Mouse (Mus musculus) MEL (cell line): ENCODE measurements around the gene Polr2c. TPM values are rescaled to one million over a fixed set of nuclear protein-coding genes. Genes with fewer than 3 reads are reported as not detected.

Experiments
- DNase-seq: peaks from one replicate; pipeline ENCODE4 v3.0.0; 2011; ENCODE audit warnings: low read depth, low spot score
- H3K27ac ChIP-seq: 2 replicates; pipeline ENCODE4 v1.5.1; 2012; ENCODE audit warnings: low read depth, mild to moderate bottlenecking, control low read depth, low read length, moderate library complexity; ENCODE audit not compliant: control insufficient read depth
- H3K27me3 ChIP-seq, 2 experiments: fragments of 150-350 bp in 1 of 2; sonication (generic) in 1 of 2; 2 replicates each; pipeline ENCODE4 v1.6.1; 2012; ENCODE audit warnings: low read length in 2 of 2, mild to moderate bottlenecking in 2 of 2, improper control_type of control experiment in 1 of 2, moderate library complexity in 1 of 2; ENCODE audit not compliant: insufficient read depth in 2 of 2, control insufficient read depth in 1 of 2
- H3K36me3 ChIP-seq, 2 experiments: 2 replicates each; pipeline ENCODE4 v1.6.1; 2012 to 2014; ENCODE audit warnings: low read length in 2 of 2, improper control_type of control experiment in 1 of 2, inconsistent platforms in 1 of 2, mild to moderate bottlenecking in 1 of 2; ENCODE audit not compliant: insufficient read depth in 2 of 2, control insufficient read depth in 1 of 2
- H3K4me1 ChIP-seq, 2 experiments: fragments of 150-350 bp in 1 of 2; sonication (generic) in 1 of 2; 2 replicates each; pipeline ENCODE4 v1.6.1; 2012; ENCODE audit warnings: low read length in 2 of 2, improper control_type of control experiment in 1 of 2, mild to moderate bottlenecking in 1 of 2; ENCODE audit not compliant: insufficient read depth in 2 of 2, control insufficient read depth in 1 of 2
- H3K4me3 ChIP-seq, 2 experiments: fragments of 150-350 bp in 1 of 2; sonication (generic) in 1 of 2; 2 replicates each; pipeline ENCODE4 v1.5.1; 2012; ENCODE audit warnings: low read depth in 2 of 2, low read length in 2 of 2, mild to moderate bottlenecking in 2 of 2, moderate library complexity in 2 of 2, control low read depth in 1 of 2, improper control_type of control experiment in 1 of 2; ENCODE audit not compliant: control insufficient read depth in 1 of 2, insufficient read depth in 1 of 2
- H3K79me2 ChIP-seq: 2 replicates; pipeline ENCODE4 v1.6.1; 2012; ENCODE audit warnings: mild to moderate bottlenecking, low read length, moderate library complexity; ENCODE audit not compliant: control insufficient read depth, poor library complexity, insufficient read depth
- H3K9ac ChIP-seq: 2 replicates; pipeline ENCODE4 v1.6.1; 2012; ENCODE audit warnings: low read depth, mild to moderate bottlenecking, control low read depth, low read length, moderate library complexity; ENCODE audit not compliant: control insufficient read depth, poor library complexity, severe bottlenecking
- H3K9me3 ChIP-seq: fragments of 150-350 bp; sonication (generic); replicated peaks from 2 replicates; pipeline ENCODE4 v1.6.1; 2012; ENCODE audit warnings: mild to moderate bottlenecking, low read length, improper control_type of control experiment, moderate library complexity; ENCODE audit not compliant: insufficient read depth
- CHD1 ChIP-seq: IDR thresholded peaks from 2 replicates; pipeline ENCODE4 v1.6.1; 2012; ENCODE audit warnings: low read depth, mild to moderate bottlenecking, inconsistent platforms, low read length, improper control_type of control experiment
- CTCF ChIP-seq, 3 experiments: IDR thresholded peaks in 2 of 3; conservative IDR thresholded peaks in 1 of 3; 2 replicates each; pipeline ENCODE4 v1.5.1; 2011 to 2012; ENCODE audit warnings: low read length in 3 of 3, low read depth in 2 of 3, mild to moderate bottlenecking in 2 of 3, improper control_type of control experiment in 1 of 3, inconsistent platforms in 1 of 3, mixed read lengths in 1 of 3, moderate library complexity in 1 of 3; ENCODE audit not compliant: control insufficient read depth in 1 of 3, insufficient read depth in 1 of 3, poor library complexity in 1 of 3, severe bottlenecking in 1 of 3
- E2F4 ChIP-seq: IDR thresholded peaks from 2 replicates; pipeline ENCODE4 v1.6.1; 2011; ENCODE audit warnings: low read depth, low read length, improper control_type of control experiment, borderline replicate concordance
- ELF1 ChIP-seq: IDR thresholded peaks from 2 replicates; pipeline ENCODE4 v1.6.1; 2014; ENCODE audit warnings: low read depth, mild to moderate bottlenecking, inconsistent platforms, low read length, improper control_type of control experiment, moderate library complexity
- EP300 ChIP-seq, 2 experiments: IDR thresholded peaks; 2 replicates each; pipeline ENCODE4 v1.6.1; 2011; ENCODE audit warnings: improper control_type of control experiment in 2 of 2, low read length in 2 of 2, low read depth in 1 of 2, mild to moderate bottlenecking in 1 of 2
- ETS1 ChIP-seq: IDR thresholded peaks from 2 replicates; pipeline ENCODE4 v1.6.1; 2012; ENCODE audit warnings: low read depth, mild to moderate bottlenecking, inconsistent platforms, low read length, improper control_type of control experiment, moderate library complexity
- GABPA ChIP-seq: IDR thresholded peaks from 2 replicates; pipeline ENCODE4 v1.6.1; 2012; ENCODE audit warnings: low read depth, mild to moderate bottlenecking, inconsistent platforms, low read length, improper control_type of control experiment, moderate library complexity
- GATA1 ChIP-seq: IDR thresholded peaks from 2 replicates; pipeline ENCODE4 v1.6.1; 2011; ENCODE audit warnings: low read depth, low read length, improper control_type of control experiment
- HCFC1 ChIP-seq: IDR thresholded peaks from 2 replicates; pipeline ENCODE4 v1.6.1; 2012; ENCODE audit warnings: low read depth, mild to moderate bottlenecking, inconsistent platforms, low read length, improper control_type of control experiment, moderate library complexity
- JUND ChIP-seq: IDR thresholded peaks from 2 replicates; pipeline ENCODE4 v1.6.1; 2011; ENCODE audit warnings: low read depth, mild to moderate bottlenecking, improper control_type of control experiment, low read length
- KAT2A ChIP-seq: conservative IDR thresholded peaks from 2 replicates; pipeline ENCODE4 v1.6.1; 2012; ENCODE audit warnings: low read depth, low read length, improper control_type of control experiment, inconsistent platforms
- MAFK ChIP-seq: IDR thresholded peaks from 2 replicates; pipeline ENCODE4 v1.6.1; 2011; ENCODE audit warnings: low read depth, mild to moderate bottlenecking, low read length, improper control_type of control experiment, borderline replicate concordance
- MAX ChIP-seq: IDR thresholded peaks from 2 replicates; pipeline ENCODE4 v1.6.1; 2011; ENCODE audit warnings: low read length, improper control_type of control experiment
- MAZ ChIP-seq: IDR thresholded peaks from 2 replicates; pipeline ENCODE4 v1.6.1; 2012; ENCODE audit warnings: low read depth, mild to moderate bottlenecking, inconsistent platforms, low read length, improper control_type of control experiment
- MEF2A ChIP-seq: IDR thresholded peaks from 2 replicates; pipeline ENCODE4 v1.6.1; 2014; ENCODE audit warnings: low read depth, mild to moderate bottlenecking, inconsistent platforms, low read length, improper control_type of control experiment; ENCODE audit not compliant: poor library complexity, insufficient replicate concordance, severe bottlenecking; ENCODE audit errors: extremely low read depth
- MXI1 ChIP-seq: IDR thresholded peaks from 2 replicates; pipeline ENCODE4 v1.6.1; 2011; ENCODE audit warnings: mild to moderate bottlenecking, low read depth, low read length, improper control_type of control experiment
- MYB ChIP-seq: IDR thresholded peaks from 2 replicates; pipeline ENCODE4 v1.6.1; 2011; ENCODE audit warnings: mild to moderate bottlenecking, low read depth, low read length, improper control_type of control experiment
- MYC ChIP-seq: IDR thresholded peaks from 2 replicates; pipeline ENCODE4 v1.6.1; 2011; ENCODE audit warnings: low read depth, mild to moderate bottlenecking, low read length, improper control_type of control experiment, moderate library complexity
- NELFE ChIP-seq: IDR thresholded peaks from 2 replicates; pipeline ENCODE4 v1.6.1; 2011; ENCODE audit warnings: low read depth, low read length, improper control_type of control experiment
- NRF1 ChIP-seq: IDR thresholded peaks from 2 replicates; pipeline ENCODE4 v1.6.1; 2014; ENCODE audit warnings: low read depth, mild to moderate bottlenecking, inconsistent platforms, low read length, improper control_type of control experiment, moderate library complexity; ENCODE audit not compliant: poor library complexity, insufficient read depth, severe bottlenecking
- POLR2A ChIP-seq, 2 experiments: IDR thresholded peaks; 2 replicates each; pipeline ENCODE4 v1.6.1; 2011 to 2012; ENCODE audit warnings: low read length in 2 of 2, mild to moderate bottlenecking in 2 of 2, control low read depth in 1 of 2, improper control_type of control experiment in 1 of 2, low read depth in 1 of 2, moderate library complexity in 1 of 2; ENCODE audit not compliant: control insufficient read depth in 1 of 2, insufficient read depth in 1 of 2, poor library complexity in 1 of 2
- POLR2AphosphoS5 ChIP-seq: IDR thresholded peaks from 2 replicates; pipeline ENCODE4 v1.6.1; 2012; ENCODE audit warnings: low read depth, borderline replicate concordance, mild to moderate bottlenecking, inconsistent platforms, low read length, moderate library complexity, mixed read lengths
- RAD21 ChIP-seq: IDR thresholded peaks from 2 replicates; pipeline ENCODE4 v1.6.1; 2011; ENCODE audit warnings: mild to moderate bottlenecking, low read depth, low read length, improper control_type of control experiment
- RCOR1 ChIP-seq: IDR thresholded peaks from 2 replicates; pipeline ENCODE4 v1.6.1; 2012; ENCODE audit warnings: low read depth, mild to moderate bottlenecking, inconsistent platforms, low read length, improper control_type of control experiment
- SMC3 ChIP-seq: IDR thresholded peaks from 2 replicates; pipeline ENCODE4 v1.6.1; 2011; ENCODE audit warnings: low read depth, low read length, improper control_type of control experiment
- TBP ChIP-seq: IDR thresholded peaks from 2 replicates; pipeline ENCODE4 v1.8.0; 2011; ENCODE audit warnings: low read depth, low read length, improper control_type of control experiment
- TCF12 ChIP-seq: IDR thresholded peaks from 2 replicates; pipeline ENCODE4 v1.6.1; 2014; ENCODE audit warnings: low read depth, mild to moderate bottlenecking, inconsistent platforms, low read length, improper control_type of control experiment, moderate library complexity
- UBTF ChIP-seq: IDR thresholded peaks from 2 replicates; pipeline ENCODE4 v1.6.1; 2012; ENCODE audit warnings: low read depth, mild to moderate bottlenecking, inconsistent platforms, low read length, improper control_type of control experiment, moderate library complexity, borderline replicate concordance; ENCODE audit not compliant: insufficient read depth
- USF1 ChIP-seq: IDR thresholded peaks from 2 replicates; pipeline ENCODE4 v1.6.1; 2014; ENCODE audit warnings: low read depth, mild to moderate bottlenecking, inconsistent platforms, low read length, improper control_type of control experiment, moderate library complexity
- USF2 ChIP-seq, 2 experiments: IDR thresholded peaks; 2 replicates each; pipeline ENCODE4 v1.6.1; 2011 to 2012; ENCODE audit warnings: improper control_type of control experiment in 2 of 2, low read length in 2 of 2, borderline replicate concordance in 1 of 2, inconsistent platforms in 1 of 2, low read depth in 1 of 2, mild to moderate bottlenecking in 1 of 2; ENCODE audit not compliant: insufficient read depth in 1 of 2
- ZC3H11A ChIP-seq: IDR thresholded peaks from 2 replicates; pipeline ENCODE4 v1.6.1; 2012; ENCODE audit warnings: low read depth, mild to moderate bottlenecking, inconsistent platforms, low read length, improper control_type of control experiment
- ZKSCAN1 ChIP-seq: IDR thresholded peaks from 2 replicates; pipeline ENCODE4 v1.6.1; 2012; ENCODE audit warnings: low read depth, mild to moderate bottlenecking, inconsistent platforms, low read length, improper control_type of control experiment, moderate library complexity
- ZMIZ1 ChIP-seq: IDR thresholded peaks from 2 replicates; pipeline ENCODE4 v1.6.1; 2012; ENCODE audit warnings: low read depth, mild to moderate bottlenecking, inconsistent platforms, low read length, improper control_type of control experiment, moderate library complexity
- ZNF384 ChIP-seq: IDR thresholded peaks from 2 replicates; pipeline ENCODE4 v1.6.1; 2012; ENCODE audit warnings: low read depth, mild to moderate bottlenecking, inconsistent platforms, low read length, improper control_type of control experiment
- polyA plus RNA-seq, 2 experiments: library from polyadenylated mRNA; stranded (reverse) in 1 of 2; unstranded in 1 of 2; fragments of >175 nt in 1 of 2; fragments of >200 nt in 1 of 2; gene quantifications; 2 replicates each; pipeline versions ENCODE4 v1.2.1 to v1.2.4; 2012; ENCODE audit warnings: low replicate concordance in 2 of 2, low read depth in 1 of 2; ENCODE audit not compliant: insufficient read length in 2 of 2, insufficient read depth in 1 of 2, missing spikeins in 1 of 2
- total RNA-seq: library from RNA; depleted of rRNA; stranded (reverse); fragments of 300-350 nt; gene quantifications from 2 replicates; pipeline ENCODE4 v1.2.3, GENCODE M21; 2012; rRNA removed

Gene Polr2c
- 92.0 and 92.5 TPM in 2 replicates for total RNA-seq
- 100 to 1,000 TPM; 151 to 181 TPM for polyA plus RNA-seq

- H3K4me1 ChIP-seq, result no peaks in the 10 kb centered on the region
- H3K27ac ChIP-seq, result peak within 1 kb of the TSS; percentile 35
- H3K36me3 ChIP-seq, result peaks cover 1 to 10% of the 10 kb centered on the region in 2 experiments; a peak in 3 of 4 replicates
- peak; percentile 91 for DNase-seq
- H3K4me3 ChIP-seq, result peak within 1 kb of the TSS; percentile 90 to 97
- H3K79me2 ChIP-seq, result peaks cover 17% of the 10 kb centered on the region
- no peaks in the 10 kb centered on the region for H3K9me3 ChIP-seq
- no peaks in the 10 kb centered on the region for H3K27me3 ChIP-seq
- peak within 1 kb of the TSS; percentile 94 for H3K9ac ChIP-seq
- TF ChIP-seq E2F4 (peak; percentile 67; the same call in 1 of the 2 replicates), USF2 (IDR thresholded peaks at IDR 0.05; ENCODE audit: borderline replicate concordance in 1 of 2, insufficient read depth in 1 of 2, low read depth in 1 of 2, low read length in 2 of 2) (no peak), NRF1 (peak; percentile 82), EP300 (IDR thresholded peaks at IDR 0.05; ENCODE audit: low read depth in 1 of 2, low read length in 2 of 2) (no peak), POLR2A (IDR thresholded peaks at IDR 0.05; ENCODE audit: control insufficient read depth in 1 of 2, insufficient read depth in 1 of 2, low read depth in 1 of 2, low read length in 2 of 2, poor library complexity in 1 of 2) (peak; percentile 81 to 85), ZKSCAN1 (no peak), ETS1 (peak; percentile 5; the same call in 1 of the 2 replicates), ZNF384 (no peak), JUND (no peak), TCF12 (peak; percentile 59), MYC (no peak), MAX (no peak), RAD21 (no peak), TBP (0 out of 2 replicates have a peak, but pooled peaks have one; percentile 72), GATA1 (no peak), CHD1 (peak; percentile 0; the same call in 1 of the 2 replicates), POLR2AphosphoS5 (no peak), ZC3H11A (no peak), MXI1 (no peak; the same call in 1 of the 2 replicates), GABPA (peak; percentile 52; the same call in 1 of the 2 replicates), USF1 (no peak), NELFE (peak; percentile 80), HCFC1 (peak; percentile 90), RCOR1 (no peak), MAFK (peak; percentile 28; the same call in 1 of the 2 replicates), ZMIZ1 (no peak; the same call in 1 of the 2 replicates), MEF2A (no peak), UBTF (no peak), SMC3 (no peak), CTCF (IDR thresholded peaks at IDR 0.05 in 2 of 3, conservative IDR thresholded peaks at IDR 0.05 in 1 of 3; ENCODE audit: control insufficient read depth in 1 of 3, insufficient read depth in 1 of 3, low read depth in 2 of 3, low read length in 3 of 3, poor library complexity in 1 of 3, severe bottlenecking in 1 of 3) (peak; percentile 79 to 94 (median 85)), MYB (no peak), ELF1 (peak; percentile 88), KAT2A (peak; percentile 57; the same call in 1 of the 2 replicates), MAZ (no peak)
Observed at GRCm38 (mm10) chr8:94857346-94858173, at the start of gene Polr2c. Polr2c (plus strand) TSS chr8:94857450.
